Mouse (Mus musculus): ENCODE data around the gene Klhl3.

DNA sequence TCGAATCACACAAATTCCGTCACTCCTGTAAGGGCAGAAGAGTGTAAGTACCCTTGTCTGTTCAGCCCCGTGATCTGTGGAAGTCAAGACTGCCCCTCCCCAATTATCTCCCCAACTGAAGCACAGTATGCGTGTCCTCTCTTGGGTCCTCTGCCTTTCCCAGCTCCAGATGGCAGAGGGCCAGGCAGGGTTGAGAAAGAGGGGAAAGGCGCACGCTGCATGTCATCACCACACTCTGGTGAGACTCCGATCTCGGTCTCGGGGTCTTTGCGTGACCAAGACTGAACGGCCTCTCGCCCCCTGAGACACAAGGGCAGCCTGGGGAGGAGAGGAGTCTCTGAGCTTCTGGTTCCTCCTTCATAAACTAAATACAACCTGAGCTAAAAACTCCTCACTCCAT lies 42.9 kb downstream of the Klhl3 start:
- TF ChIP-seq CTCF (IDR thresholded peaks at IDR 0.05) (no peak), EP300 (IDR thresholded peaks at IDR 0.05) (no peak)
